Mouse (Mus musculus): ENCODE measurements at regions not wholly inside any gene's neighbourhood (a gene's known extent, or its start where the extent isn't known, plus 50 kb on each side); places are given as distances from the start of the nearest gene placed in this dataset.

- no peak overlapping the region for H3K27ac ChIP-seq (ENCODE audit: low read depth, low read length)
- H3K36me3 ChIP-seq (ENCODE audit: control insufficient read depth, insufficient read depth, low read length), result no peaks in the 10 kb centered on the region
- no peak overlapping the region for H3K4me2 ChIP-seq
- no peak overlapping the region for H3K9ac ChIP-seq (ENCODE audit: low read depth, low read length)
- 27% methylated on average over 3 of the region's 3 CpGs for WGBS (ENCODE audit: insufficient replicate concordance)
- no peaks in the 10 kb centered on the region for H3K4me1 ChIP-seq (ENCODE audit: control insufficient read depth, insufficient read depth, low read length)
- ATAC-seq (replicated peaks; ENCODE audit: insufficient number of reproducible peaks, low FRiP score, low TSS enrichment), result no peak
- no peaks in the 10 kb centered on the region for H3K27me3 ChIP-seq (ENCODE audit: control insufficient read depth, insufficient read depth, low read length)
- no peak overlapping the region for H3K4me3 ChIP-seq (ENCODE audit: low read depth, low read length)
- H3K9me3 ChIP-seq (replicated peaks; ENCODE audit: control insufficient read depth, low read length), result no peaks in the 10 kb centered on the region
Observed at GRCm38 (mm10) chr3:58303746-58304145, 110.8 kb upstream of the Tsc22d2 start.

DNA sequence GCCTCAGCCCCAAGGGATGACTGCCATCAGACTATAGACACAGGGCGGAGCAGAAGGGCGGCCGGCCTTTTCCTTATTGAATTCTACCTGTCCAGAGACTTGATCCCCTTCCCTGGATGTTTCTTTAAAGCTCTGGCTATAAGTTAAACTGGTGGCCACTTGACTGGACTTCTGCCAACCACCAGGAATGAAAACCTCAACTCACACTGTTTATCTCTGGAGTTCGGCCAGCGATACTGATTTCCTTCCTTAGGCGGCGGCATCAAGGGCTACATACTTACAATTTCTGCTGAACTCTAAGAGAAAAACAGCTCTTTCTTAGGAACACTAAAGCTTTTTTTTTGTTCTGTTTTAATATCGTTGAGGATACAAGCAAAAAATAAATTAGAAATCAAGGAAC, 104.9 kb upstream of the Tsc22d2 start:
- Histone ChIP-seq H3K4me2 (peak overlapping the region; percentile 8), H3K4me1 (ENCODE audit: control insufficient read depth, insufficient read depth, low read length) (peaks cover 13% of the 10 kb centered on the region), H3K9ac (ENCODE audit: low read depth, low read length) (no peak overlapping the region), H3K36me3 (ENCODE audit: control insufficient read depth, insufficient read depth, low read length) (no peaks in the 10 kb centered on the region), H3K27ac (ENCODE audit: low read depth, low read length) (no peak overlapping the region), H3K9me3 (replicated peaks; ENCODE audit: control insufficient read depth, low read length) (no peaks in the 10 kb centered on the region), H3K27me3 (ENCODE audit: control insufficient read depth, insufficient read depth, low read length) (no peaks in the 10 kb centered on the region), H3K4me3 (ENCODE audit: low read depth, low read length) (no peak overlapping the region)
- ATAC-seq (replicated peaks; ENCODE audit: insufficient number of reproducible peaks, low FRiP score, low TSS enrichment), result no peak
- 32% methylated on average over 8 of the region's 8 CpGs for WGBS (ENCODE audit: insufficient replicate concordance)

- ATAC-seq (replicated peaks; ENCODE audit: insufficient number of reproducible peaks, low FRiP score, low TSS enrichment), result no peak
Observed at GRCm38 (mm10) chr3:58310390-58310789, 104.1 kb upstream of the Tsc22d2 start.

DNA sequence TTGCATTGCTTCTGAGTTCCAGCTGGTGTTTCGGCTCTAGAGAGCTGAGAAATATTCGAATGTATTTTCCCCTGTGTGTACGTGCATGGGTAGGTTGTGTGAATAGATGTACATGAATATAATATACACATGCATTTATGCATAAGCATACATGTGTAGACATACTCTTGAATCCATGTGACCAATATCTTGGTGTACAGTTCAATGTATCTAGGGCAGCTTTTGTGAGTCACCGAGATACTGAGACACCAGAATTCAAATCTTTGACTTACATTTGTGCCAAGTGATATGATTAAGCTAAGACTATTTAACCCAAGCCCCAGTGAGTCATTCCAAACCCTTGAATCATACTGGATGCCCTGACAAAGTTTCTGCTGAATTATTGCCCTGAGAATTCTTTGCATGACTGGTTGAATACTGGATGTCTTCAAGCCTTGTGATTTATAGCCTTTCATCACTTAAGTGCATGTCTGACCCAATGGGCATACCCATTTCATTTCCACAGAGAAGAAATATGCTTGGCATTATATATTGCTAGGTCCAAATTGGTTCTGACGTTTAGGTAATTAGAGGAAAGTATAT, 103.3 kb upstream of the Tsc22d2 start:
- WGBS (ENCODE audit: insufficient replicate concordance), result 81% methylated on average over 5 of the region's 5 CpGs
- Histone ChIP-seq H3K27ac (ENCODE audit: low read depth, low read length) (no peak overlapping the region), H3K9me3 (replicated peaks; ENCODE audit: control insufficient read depth, low read length) (no peaks in the 10 kb centered on the region), H3K4me2 (no peak overlapping the region), H3K4me3 (ENCODE audit: low read depth, low read length) (no peak overlapping the region), H3K9ac (ENCODE audit: low read depth, low read length) (no peak overlapping the region), H3K36me3 (ENCODE audit: control insufficient read depth, insufficient read depth, low read length) (no peaks in the 10 kb centered on the region), H3K27me3 (ENCODE audit: control insufficient read depth, insufficient read depth, low read length) (no peaks in the 10 kb centered on the region), H3K4me1 (ENCODE audit: control insufficient read depth, insufficient read depth, low read length) (peaks cover 13% of the 10 kb centered on the region)
- no peak for ATAC-seq (replicated peaks; ENCODE audit: insufficient number of reproducible peaks, low FRiP score, low TSS enrichment)

More at GRCm38 (mm10) chr3:58310390-58310789, 104.1 kb upstream of the Tsc22d2 start:
- no peaks in the 10 kb centered on the region for H3K9me3 ChIP-seq (replicated peaks; ENCODE audit: control insufficient read depth, low read length)
- no peak overlapping the region for H3K9ac ChIP-seq (ENCODE audit: low read depth, low read length)
- peaks cover 13% of the 10 kb centered on the region for H3K4me1 ChIP-seq (ENCODE audit: control insufficient read depth, insufficient read depth, low read length)
- no peak overlapping the region for H3K4me3 ChIP-seq (ENCODE audit: low read depth, low read length)
- no peaks in the 10 kb centered on the region for H3K27me3 ChIP-seq (ENCODE audit: control insufficient read depth, insufficient read depth, low read length)
- WGBS (ENCODE audit: insufficient replicate concordance), result 76% methylated on average over 4 of the region's 4 CpGs
- H3K36me3 ChIP-seq (ENCODE audit: control insufficient read depth, insufficient read depth, low read length), result no peaks in the 10 kb centered on the region
- H3K27ac ChIP-seq (ENCODE audit: low read depth, low read length), result no peak overlapping the region
- no peak overlapping the region for H3K4me2 ChIP-seq

DNA sequence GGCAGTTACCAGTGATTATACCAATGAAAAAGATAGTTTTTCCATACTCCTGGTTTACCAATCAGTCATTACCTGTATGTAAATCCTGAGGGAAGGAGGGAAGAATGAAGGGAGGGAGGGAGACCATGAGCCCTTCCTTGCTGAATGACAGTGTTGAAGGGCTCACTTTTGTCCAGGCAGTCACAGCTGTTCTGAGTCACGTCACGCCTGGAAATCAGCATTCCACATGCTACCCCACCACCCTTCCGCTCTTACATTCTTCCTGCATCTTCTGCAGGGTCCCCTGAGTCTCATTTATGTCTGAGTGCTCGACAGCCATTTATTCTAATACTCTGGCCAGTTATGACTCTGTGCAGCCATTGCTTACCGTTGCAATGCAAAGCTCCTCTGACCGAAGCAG, 101.9 kb upstream of the Tsc22d2 start:
- H3K36me3 ChIP-seq (ENCODE audit: control insufficient read depth, insufficient read depth, low read length), result no peaks in the 10 kb centered on the region
- no peak overlapping the region for H3K4me3 ChIP-seq (ENCODE audit: low read depth, low read length)
- no peaks in the 10 kb centered on the region for H3K27me3 ChIP-seq (ENCODE audit: control insufficient read depth, insufficient read depth, low read length)
- peaks cover 13% of the 10 kb centered on the region for H3K4me1 ChIP-seq (ENCODE audit: control insufficient read depth, insufficient read depth, low read length)
- WGBS (ENCODE audit: insufficient replicate concordance), result 51% methylated on average over 6 of the region's 6 CpGs
- H3K27ac ChIP-seq (ENCODE audit: low read depth, low read length), result no peak overlapping the region
- no peak overlapping the region for H3K9ac ChIP-seq (ENCODE audit: low read depth, low read length)
- no peak overlapping the region for H3K4me2 ChIP-seq
- no peaks in the 10 kb centered on the region for H3K9me3 ChIP-seq (replicated peaks; ENCODE audit: control insufficient read depth, low read length)
- no peak for ATAC-seq (replicated peaks; ENCODE audit: insufficient number of reproducible peaks, low FRiP score, low TSS enrichment)

GRCm38 (mm10) chr3:58315236-58315635, 99.3 kb upstream of the Tsc22d2 start:
- Histone ChIP-seq H3K4me3 (ENCODE audit: low read depth, low read length) (no peak overlapping the region), H3K4me1 (ENCODE audit: control insufficient read depth, insufficient read depth, low read length) (peaks cover 7% of the 10 kb centered on the region; the same call in 1 of the 2 replicates), H3K4me2 (no peak overlapping the region), H3K36me3 (ENCODE audit: control insufficient read depth, insufficient read depth, low read length) (no peaks in the 10 kb centered on the region), H3K9ac (ENCODE audit: low read depth, low read length) (no peak overlapping the region), H3K9me3 (replicated peaks; ENCODE audit: control insufficient read depth, low read length) (no peaks in the 10 kb centered on the region), H3K27ac (ENCODE audit: low read depth, low read length) (no peak overlapping the region), H3K27me3 (ENCODE audit: control insufficient read depth, insufficient read depth, low read length) (no peaks in the 10 kb centered on the region)
- ATAC-seq (replicated peaks; ENCODE audit: insufficient number of reproducible peaks, low FRiP score, low TSS enrichment), result no peak
- WGBS (ENCODE audit: insufficient replicate concordance), result 64% methylated on average over 6 of the region's 6 CpGs

DNA sequence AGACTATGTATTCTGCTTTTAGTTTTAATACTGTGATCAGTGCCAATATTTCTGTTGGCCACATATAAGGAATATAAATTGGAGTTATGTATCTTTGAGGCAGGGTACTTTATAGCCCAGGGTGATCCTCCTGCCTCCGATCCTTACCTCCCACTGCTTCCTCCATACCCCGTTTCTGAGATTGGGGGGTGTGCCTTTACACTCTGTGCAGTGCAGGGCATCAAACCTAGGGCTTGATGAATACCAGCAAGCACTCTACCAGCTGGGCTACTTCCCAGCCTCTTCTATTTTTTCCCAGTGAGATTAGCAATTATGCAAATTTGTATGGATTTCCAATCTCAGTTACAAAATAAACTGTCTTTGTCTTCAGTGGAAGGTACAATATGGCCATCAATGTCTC, 97.3 kb upstream of the Tsc22d2 start:
- Histone ChIP-seq H3K4me2 (no peak overlapping the region), H3K4me1 (ENCODE audit: control insufficient read depth, insufficient read depth, low read length) (peaks cover 6% of the 10 kb centered on the region; the same call in 1 of the 2 replicates), H3K36me3 (ENCODE audit: control insufficient read depth, insufficient read depth, low read length) (no peaks in the 10 kb centered on the region), H3K9me3 (replicated peaks; ENCODE audit: control insufficient read depth, low read length) (no peaks in the 10 kb centered on the region), H3K27me3 (ENCODE audit: control insufficient read depth, insufficient read depth, low read length) (no peaks in the 10 kb centered on the region), H3K4me3 (ENCODE audit: low read depth, low read length) (no peak overlapping the region), H3K9ac (ENCODE audit: low read depth, low read length) (no peak overlapping the region), H3K27ac (ENCODE audit: low read depth, low read length) (no peak overlapping the region)
- 58% methylated on average over 2 of the region's 2 CpGs for WGBS (ENCODE audit: insufficient replicate concordance)
- ATAC-seq (replicated peaks; ENCODE audit: insufficient number of reproducible peaks, low FRiP score, low TSS enrichment), result no peak

DNA sequence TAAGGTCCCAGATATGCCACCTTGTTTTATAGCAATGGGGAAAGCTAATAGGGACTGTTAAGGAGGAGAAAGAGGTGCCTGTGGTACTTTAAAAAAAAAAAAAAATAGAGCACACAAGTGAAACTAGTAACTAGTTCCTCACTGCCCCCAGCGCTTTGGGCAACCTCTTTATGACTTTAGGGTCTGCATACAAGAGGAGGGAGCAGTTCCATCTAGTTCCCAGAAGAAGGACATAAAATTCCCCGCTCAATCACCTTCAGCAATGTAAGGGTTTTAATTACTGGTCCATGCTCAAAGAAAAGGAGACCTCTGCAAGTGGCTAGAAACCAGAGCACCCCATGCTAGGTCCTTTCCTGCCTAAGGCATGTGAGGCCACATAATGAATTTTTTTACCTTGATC, 95.8 kb upstream of the Tsc22d2 start:
- H3K36me3 ChIP-seq (ENCODE audit: control insufficient read depth, insufficient read depth, low read length), result no peaks in the 10 kb centered on the region
- no peak overlapping the region for H3K4me3 ChIP-seq (ENCODE audit: low read depth, low read length)
- no peak overlapping the region for H3K4me2 ChIP-seq
- no peak overlapping the region for H3K9ac ChIP-seq (ENCODE audit: low read depth, low read length)
- no peaks in the 10 kb centered on the region for H3K9me3 ChIP-seq (replicated peaks; ENCODE audit: control insufficient read depth, low read length)
- no peaks in the 10 kb centered on the region for H3K27me3 ChIP-seq (ENCODE audit: control insufficient read depth, insufficient read depth, low read length)
- ATAC-seq (replicated peaks; ENCODE audit: insufficient number of reproducible peaks, low FRiP score, low TSS enrichment), result no peak
- H3K27ac ChIP-seq (ENCODE audit: low read depth, low read length), result no peak overlapping the region
- no peaks in the 10 kb centered on the region for H3K4me1 ChIP-seq (ENCODE audit: control insufficient read depth, insufficient read depth, low read length)
- 69% methylated on average over 2 of the region's 2 CpGs for WGBS (ENCODE audit: insufficient replicate concordance)

GRCm38 (mm10) chr3:58319463-58319862, 95.1 kb upstream of the Tsc22d2 start:
- no peaks in the 10 kb centered on the region for H3K4me1 ChIP-seq (ENCODE audit: control insufficient read depth, insufficient read depth, low read length)
- H3K9me3 ChIP-seq (replicated peaks; ENCODE audit: control insufficient read depth, low read length), result no peaks in the 10 kb centered on the region
- no peak overlapping the region for H3K9ac ChIP-seq (ENCODE audit: low read depth, low read length)
- H3K27me3 ChIP-seq (ENCODE audit: control insufficient read depth, insufficient read depth, low read length), result no peaks in the 10 kb centered on the region
- no peak overlapping the region for H3K4me3 ChIP-seq (ENCODE audit: low read depth, low read length)
- ATAC-seq (replicated peaks; ENCODE audit: insufficient number of reproducible peaks, low FRiP score, low TSS enrichment), result no peak
- H3K27ac ChIP-seq (ENCODE audit: low read depth, low read length), result no peak overlapping the region
- WGBS (ENCODE audit: insufficient replicate concordance), result 80% methylated on average over 1 of the region's 1 CpGs
- H3K36me3 ChIP-seq (ENCODE audit: control insufficient read depth, insufficient read depth, low read length), result no peaks in the 10 kb centered on the region
- H3K4me2 ChIP-seq, result no peak overlapping the region
